Mouse (Mus musculus) ovary, postnatal 14 days (tissue): ENCODE measurements around the gene Fam69a.
"Not testable (repeated sequence)": the region's sequence is repeated elsewhere in the genome, so short reads cannot be mapped to it uniquely, and the experiment has no call there.

Experiments
- DNase-seq: peaks from one replicate; pipeline ENCODE4 v3.0.0; 2022; ENCODE audit warnings: low spot score

The Fam69a gene

GRCm38 (mm10) chr5:107946475-107946874 lies 40.4 kb downstream of the Fam69a start:
- no peak for DNase-seq

DNA sequence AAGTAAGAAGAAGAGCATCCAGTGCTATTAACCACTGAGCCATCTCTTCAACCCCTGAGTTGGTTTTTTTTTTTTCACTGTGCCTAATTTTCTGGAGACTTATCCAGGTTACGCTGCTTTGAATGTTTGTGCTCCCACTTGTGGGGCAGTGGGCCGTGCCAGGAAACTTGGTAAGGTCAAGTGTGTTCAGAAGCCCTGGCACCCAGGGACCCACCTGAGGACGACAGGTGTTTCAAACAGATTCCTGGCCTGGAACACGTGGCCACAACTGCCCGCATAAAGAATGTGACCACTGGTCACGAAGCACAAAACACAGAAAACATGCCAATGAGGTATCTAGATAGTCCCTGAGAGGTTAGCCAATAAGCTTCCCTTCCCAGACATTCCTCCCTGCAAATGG lies 43.4 kb downstream of the Fam69a start:
- DNase-seq, result no peak

GRCm38 (mm10) chr5:107942941-107943340 lies 43.9 kb downstream of the Fam69a start:
- no peak for DNase-seq

DNA sequence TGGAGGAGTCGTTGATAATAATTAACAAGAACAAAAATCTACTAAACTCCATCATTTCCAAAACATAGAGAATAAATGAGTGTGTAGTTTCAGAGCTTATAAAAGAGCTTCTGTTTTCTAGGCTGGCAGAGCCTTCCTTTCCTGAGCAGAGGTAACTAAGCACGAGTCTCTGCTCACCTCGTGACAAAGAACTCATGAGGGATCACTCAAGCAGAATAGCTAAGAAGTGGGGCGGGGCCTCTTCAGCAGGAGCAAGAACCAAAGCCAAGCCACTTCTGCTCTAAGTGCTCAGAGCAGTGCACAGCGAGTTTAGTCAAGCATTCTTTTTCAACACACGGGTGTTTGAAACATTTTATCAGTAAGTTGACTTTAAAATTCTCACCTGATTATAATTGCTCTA lies 45.7 kb downstream of the Fam69a start:
- no peak for DNase-seq

DNA sequence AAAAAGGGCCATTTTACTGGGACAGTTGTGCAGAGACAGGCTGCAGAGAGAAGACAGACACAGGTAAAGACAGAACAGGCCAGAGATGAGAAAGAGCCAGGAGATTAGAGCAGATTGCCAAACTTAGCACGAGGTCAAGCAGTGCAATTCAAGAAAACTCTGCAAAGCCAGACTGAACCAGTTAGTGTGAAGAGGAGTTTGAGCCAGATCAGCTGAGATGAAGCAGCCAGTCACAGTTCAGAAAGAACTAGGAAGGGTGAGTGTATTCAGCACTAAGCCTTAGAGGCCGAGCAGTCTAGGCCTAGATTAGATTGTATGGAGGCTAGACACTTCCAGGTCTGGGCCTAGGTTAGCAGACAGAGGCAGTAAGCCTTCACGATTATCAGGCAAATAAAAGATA lies 47.2 kb downstream of the Fam69a start:
- no peak for DNase-seq

DNA sequence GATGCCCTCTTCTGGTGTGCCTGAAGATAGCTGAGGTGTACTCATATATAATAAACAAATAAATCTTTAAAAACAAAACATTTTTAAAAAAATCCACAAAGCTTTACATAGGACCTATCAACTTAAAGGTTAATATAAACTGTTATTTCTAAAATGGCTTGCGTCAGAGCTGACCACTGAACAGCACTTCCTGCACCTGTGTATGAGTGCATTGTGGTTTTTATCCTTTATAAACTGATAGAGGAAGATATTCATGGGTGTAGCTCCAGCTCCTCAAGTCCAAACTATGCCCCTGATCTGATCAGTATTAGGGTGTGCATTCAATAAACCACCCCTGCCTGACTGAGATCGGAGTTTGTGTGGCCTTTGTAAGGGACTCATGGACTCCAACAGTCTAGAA lies 48.0 kb downstream of the Fam69a start:
- DNase-seq, result no peak

GRCm38 (mm10) chr5:107938483-107938882 lies 48.4 kb downstream of the Fam69a start:
- not testable (repeated sequence) for DNase-seq

DNA sequence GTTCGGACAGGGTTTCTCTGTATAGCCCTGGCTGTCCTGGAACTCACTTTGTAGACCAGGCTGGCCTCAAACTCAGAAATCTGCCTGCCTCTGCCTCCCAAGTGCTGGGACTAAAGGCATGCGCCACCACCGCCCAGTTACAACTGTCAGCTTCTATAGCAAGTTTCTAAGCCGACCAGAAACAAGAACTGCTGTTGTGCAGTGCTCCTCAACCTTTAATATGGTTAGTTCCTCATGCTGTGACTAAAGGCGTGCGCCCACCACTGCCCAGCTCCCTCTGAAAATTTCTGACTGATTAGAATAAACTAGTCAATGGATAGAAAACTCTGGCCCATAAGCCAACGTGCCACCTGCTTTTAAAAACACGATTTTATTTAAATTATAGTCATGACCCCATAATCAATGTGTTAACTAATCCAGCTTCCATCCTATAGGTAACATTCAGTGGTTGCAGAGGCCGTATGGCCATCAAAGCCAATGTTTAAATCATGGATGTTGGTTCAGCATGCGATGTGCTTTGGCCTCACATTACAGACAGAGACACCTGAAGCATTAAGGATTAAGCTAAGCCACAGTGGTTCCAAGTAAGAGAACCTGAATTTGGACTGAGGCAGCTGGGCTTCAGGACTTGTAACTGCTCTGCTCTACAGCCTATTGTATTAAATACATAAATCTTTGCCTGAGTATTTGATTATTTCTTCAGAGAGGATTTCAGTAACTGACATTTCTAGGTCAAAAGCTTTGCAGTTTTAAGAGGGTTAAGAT lies 50.1 kb downstream of the Fam69a start:
- no peak for DNase-seq

DNA sequence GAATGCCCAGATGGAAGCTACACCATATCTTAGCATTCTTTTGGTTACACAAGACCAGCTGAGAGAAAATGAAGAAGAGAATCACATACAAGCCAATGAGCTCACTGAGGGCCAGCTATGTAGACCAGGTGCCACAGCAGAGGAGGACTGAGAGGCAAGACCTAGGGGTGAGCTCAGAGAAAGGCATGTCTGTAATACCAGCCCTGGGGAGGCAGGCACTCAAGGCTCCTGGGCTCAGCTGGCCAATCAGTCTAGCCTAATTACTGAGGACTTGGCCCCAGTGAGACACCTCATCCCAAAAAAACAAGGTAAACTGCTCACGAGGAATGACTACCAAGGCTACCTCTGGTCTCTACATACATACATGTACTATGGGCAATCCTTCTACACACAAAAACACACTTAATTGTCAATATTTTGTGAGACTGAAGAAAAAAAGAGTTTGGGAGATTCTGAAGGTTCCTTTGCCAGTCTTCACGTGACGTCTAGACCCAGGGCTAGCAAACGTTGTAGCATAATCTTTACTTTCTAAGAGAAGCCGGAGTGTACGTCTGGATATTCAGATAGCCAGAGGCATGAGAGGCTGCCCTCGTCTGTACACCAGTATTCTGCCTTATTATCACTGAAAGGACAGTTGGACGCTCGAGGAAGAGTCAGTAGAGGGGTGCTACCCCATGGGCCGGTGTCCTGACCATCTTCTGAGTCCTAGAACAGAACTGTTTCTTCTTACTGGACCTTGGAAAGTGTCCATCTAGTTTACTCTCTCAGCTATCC lies 51.9 kb downstream of the Fam69a start:
- DNase-seq, result no peak

- no peak for DNase-seq
These were observed 53.5 kb downstream of the Fam69a start for GRCm38 (mm10) chr5:107933202-107933974.

DNA sequence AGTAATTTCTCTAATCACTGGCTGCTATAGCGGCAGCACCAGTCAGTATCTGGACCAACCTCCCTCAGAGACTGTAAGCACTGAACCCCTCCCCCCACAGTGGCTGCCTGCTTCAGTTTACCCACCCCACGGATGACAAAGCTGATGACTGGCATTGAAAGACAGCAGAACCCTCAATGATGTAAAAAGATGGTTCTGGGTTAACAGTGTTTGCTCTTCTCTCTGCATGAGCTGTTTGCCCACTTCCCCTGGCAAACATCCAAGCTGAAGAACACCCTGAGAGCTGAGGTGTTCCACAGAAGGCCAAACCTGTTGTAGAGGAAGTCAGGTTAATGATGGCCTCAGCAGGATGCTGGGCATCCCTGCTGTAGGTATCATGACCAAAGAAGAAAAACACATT lies 54.3 kb downstream of the Fam69a start:
- no peak for DNase-seq

DNA sequence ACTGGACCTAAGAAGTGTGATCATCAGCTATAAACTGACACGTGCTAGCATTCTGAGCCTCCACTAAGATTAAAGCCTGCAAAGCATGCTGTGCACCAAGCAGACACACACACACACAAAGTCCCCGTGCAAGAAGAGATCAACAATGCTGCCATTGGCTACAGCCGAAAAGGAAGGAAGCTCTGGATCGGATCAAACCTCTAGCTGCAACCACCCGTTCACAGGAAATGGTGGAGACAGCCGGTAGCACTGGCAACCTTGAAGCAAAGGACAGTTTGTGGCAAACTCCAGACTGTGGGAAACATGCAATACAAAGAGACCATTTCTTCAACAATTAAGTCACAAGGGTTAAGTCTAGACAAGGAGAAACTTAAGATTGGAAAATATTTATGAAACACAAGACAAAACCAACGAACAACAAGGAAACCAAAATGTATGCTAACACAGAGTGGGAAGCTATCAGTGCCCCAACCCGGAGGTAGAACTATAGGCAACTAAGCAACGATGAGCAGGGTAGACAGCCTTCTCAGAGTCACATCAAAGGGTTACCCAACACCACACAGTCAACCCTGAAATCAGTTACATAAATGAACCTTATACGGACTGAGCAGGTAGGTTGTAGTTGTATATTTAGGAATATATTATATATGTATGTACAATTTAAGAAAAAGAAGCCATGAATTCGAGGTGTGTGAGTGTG lies 60.2 kb downstream of the Fam69a start:
- DNase-seq, result no peak

GRCm38 (mm10) chr5:107924564-107924963 lies 62.3 kb downstream of the Fam69a start:
- no peak for DNase-seq

- no peak for DNase-seq
These were observed 64.0 kb downstream of the Fam69a start for GRCm38 (mm10) chr5:107922836-107923235.

DNA sequence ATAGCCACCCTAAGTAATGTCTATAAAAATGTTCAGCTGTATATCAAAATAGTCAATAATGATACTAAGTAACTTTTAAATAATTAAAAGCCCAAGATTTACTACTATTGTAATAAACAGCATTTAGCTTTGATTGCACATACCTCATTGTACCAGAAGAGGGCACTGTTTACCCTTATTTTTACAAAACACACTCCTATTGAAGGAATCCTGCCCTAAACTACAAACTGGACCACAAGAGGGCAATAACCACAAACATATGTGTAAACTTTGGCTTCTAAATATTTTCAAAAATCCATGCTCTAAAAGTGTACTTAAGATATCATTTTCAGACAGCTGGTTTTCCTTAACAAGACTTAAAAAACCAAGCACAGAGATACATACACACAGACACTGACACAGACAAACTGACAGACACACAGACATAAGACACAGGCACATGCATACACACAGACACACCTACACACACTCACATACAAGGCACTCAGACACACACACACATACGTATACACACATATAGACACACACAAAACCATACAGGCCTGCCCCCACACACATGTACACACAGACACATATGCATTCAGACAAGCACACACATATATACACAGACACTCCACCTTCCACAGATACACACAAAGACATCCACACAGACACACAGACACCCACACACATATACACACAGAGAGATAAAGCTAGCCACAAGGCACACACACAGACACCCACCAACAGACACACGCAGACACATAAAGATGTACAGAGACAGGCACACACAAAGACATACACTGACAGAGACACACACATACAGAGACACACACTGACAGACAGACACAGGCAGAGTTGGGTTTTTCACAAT lies 65.3 kb downstream of the Fam69a start:
- peak; percentile 49 for DNase-seq

DNA sequence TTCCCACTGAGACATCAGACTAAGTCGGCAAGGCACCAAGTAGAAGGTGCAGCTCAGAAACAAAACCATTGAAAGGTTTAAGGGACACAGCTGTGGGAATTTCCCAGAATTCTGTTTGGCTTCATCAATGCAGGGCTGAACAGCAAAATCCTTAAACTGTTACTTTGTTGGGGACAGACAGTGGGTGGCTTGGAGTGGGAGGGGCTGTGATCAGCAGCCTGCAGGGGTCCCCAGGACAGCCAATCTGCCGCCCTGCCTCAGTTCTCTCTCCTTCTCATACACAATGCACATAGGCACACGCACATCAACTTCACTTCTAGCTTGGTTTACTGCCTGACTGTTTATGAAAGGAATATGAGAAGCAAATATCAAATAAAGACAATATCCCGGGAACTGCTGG lies 71.6 kb downstream of the Fam69a start:
- no peak for DNase-seq

DNA sequence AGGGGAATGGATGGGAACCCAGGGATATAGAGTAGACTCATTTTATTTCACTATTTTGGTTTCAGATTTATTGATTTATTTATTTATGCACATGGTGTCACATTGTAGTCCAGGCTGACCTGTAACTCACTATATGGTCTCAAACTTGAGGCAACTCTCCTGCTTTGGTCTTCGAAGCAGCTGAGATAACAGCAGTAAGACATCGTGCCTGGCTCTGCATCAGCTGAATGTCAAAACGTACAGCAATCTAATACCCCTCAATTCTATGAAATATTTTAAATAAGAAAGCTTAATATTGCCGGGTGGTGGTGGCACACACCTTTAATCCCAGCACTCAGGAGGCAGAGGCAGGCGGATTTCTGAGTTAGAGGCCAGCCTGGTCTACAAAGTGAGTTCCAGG lies 75.9 kb downstream of the Fam69a start:
- no peak for DNase-seq

DNA sequence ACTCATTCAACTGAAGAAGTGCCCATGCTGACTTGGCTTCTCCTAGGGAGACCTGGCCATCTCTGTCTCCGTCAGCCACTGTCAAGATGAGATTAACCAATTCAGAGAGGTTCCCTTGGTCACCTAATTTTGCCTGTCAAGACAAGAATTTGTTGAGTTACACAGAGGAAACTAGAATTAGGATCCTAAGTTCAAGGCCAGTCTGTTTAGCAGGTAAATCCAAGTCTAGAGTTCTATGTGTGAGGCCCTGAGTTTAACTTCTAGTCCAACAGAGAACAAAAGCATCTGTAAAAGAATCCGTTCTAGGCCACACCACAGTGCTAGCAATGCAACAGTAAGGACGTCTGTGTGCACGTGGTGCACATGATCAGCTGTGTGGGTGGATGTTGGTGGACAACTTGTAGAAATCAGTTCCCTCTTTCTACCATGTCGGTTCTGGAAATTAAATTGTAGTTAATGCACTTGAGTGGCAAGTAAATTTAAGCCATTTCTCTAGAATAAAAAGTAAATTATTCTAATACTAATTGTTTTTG lies 76.7 kb downstream of the Fam69a start:
- DNase-seq, result no peak

- DNase-seq, result no peak
These were observed 77.2 kb downstream of the Fam69a start for GRCm38 (mm10) chr5:107909668-107910067.

DNA sequence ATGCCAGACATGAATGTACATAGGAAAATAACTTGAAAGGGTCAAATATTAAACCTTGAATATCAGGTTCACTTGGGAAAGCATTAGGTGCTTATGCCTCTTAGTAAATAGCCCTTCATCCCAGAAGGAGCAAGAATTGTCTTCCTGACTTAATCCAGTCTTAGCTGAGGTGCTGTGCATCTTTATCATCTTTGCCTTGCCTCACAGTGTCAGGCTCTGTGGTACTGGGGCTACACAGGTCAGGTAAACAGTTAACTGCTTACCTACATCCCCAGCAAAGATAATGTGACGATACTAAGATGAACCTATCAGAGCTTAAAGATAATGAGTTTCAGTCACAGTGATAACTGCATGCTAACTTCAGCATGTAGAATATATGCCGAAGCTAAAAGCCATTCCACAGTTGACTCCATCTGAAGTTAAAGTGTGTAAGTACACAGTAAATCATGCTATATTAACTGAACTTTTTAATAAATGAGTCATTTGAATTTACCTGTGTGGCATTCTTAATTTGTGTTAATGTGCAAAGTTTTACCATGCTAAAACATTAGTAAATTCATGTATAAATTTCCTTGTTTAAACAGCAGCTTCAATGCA lies 78.3 kb downstream of the Fam69a start:
- DNase-seq, result no peak

DNA sequence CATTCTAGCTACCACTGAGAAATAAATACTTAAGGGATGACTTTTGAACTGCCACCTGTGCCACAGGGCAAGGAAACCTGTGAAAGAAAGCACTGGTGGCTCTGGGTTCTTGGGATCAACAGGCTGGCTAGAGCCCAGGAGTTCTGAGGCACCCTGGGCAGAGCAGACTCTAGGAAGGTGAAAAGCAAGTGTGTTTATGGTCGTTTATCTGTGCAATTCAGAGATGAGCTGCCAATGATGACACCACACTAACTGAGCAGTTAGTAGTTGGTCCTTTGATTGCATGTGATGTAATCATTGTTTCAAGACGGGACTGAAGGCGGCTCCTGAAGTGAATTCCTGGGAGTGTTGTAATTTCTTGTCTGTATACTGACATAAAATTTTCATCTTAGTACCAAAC lies 82.6 kb downstream of the Fam69a start:
- DNase-seq, result no peak
